Mouse (Mus musculus) brown adipose tissue, adult 24 weeks (tissue): ENCODE results near the gene Adam12. TPM values are rescaled to one million over a fixed set of nuclear protein-coding genes. Genes with fewer than 3 reads are reported as not detected.

Experiments used
- H3K27ac ChIP-seq: fragments of 200-500 bp; replicated peaks from 2 replicates; pipeline ENCODE4 v1.5.1; 2012; ENCODE audit warnings: low read depth, mild to moderate bottlenecking, low read length
- H3K4me1 ChIP-seq: fragments of 200-500 bp; 2 replicates; pipeline ENCODE4 v1.6.1; 2012; ENCODE audit warnings: low read length, mixed read lengths; ENCODE audit not compliant: control insufficient read depth, insufficient read depth, insufficient read length
- H3K4me3 ChIP-seq: fragments of 200-500 bp; 2 replicates; pipeline ENCODE4 v1.5.1; 2012; ENCODE audit warnings: low read depth, mild to moderate bottlenecking, low read length, moderate library complexity; ENCODE audit not compliant: insufficient read depth
- polyA plus RNA-seq: library from polyadenylated mRNA; stranded (reverse); fragments of >200 nt; gene quantifications from 2 replicates; pipeline ENCODE4 v1.2.4, GENCODE M21; 2012; ENCODE audit not compliant: missing spikeins, insufficient read depth, insufficient read length

Adam12 gene
- polyA plus RNA-seq, 1 experiment = 10.5 TPM

- H3K27ac ChIP-seq = no peak overlapping the region
- peaks cover 14% of the 10 kb centered on the region; the same call in 1 of the 2 replicates for H3K4me1 ChIP-seq
- H3K4me3 ChIP-seq = no peak overlapping the region
Measured at GRCm38 (mm10) chr7:134186497-134186896, 45.4 kb downstream of the Adam12 start.

- Histone ChIP-seq H3K4me1 (peaks cover 14% of the 10 kb centered on the region; the same call in 1 of the 2 replicates), H3K27ac (no peak overlapping the region), H3K4me3 (no peak overlapping the region)
Measured at GRCm38 (mm10) chr7:134185751-134186150, 46.2 kb downstream of the Adam12 start.

- H3K4me1 ChIP-seq = 0 out of 2 replicates have a peak, but pooled peaks cover under 1% of the 10 kb centered on the region
- H3K27ac ChIP-seq = peak overlapping the region; percentile 42
- no peak overlapping the region for H3K4me3 ChIP-seq
Measured at GRCm38 (mm10) chr7:134181717-134182116, 50.2 kb downstream of the Adam12 start.

- Histone ChIP-seq H3K4me3 (no peak overlapping the region), H3K4me1 (peaks cover 4% of the 10 kb centered on the region; the same call in 1 of the 2 replicates), H3K27ac (peak overlapping the region; percentile 67)
Measured at GRCm38 (mm10) chr7:134181056-134181455, 50.9 kb downstream of the Adam12 start.

- Histone ChIP-seq H3K4me3 (no peak overlapping the region), H3K27ac (peak overlapping the region; percentile 100; the same call in 1 of the 2 replicates), H3K4me1 (peaks cover 8% of the 10 kb centered on the region)
Measured at GRCm38 (mm10) chr7:134177051-134177450, 54.9 kb downstream of the Adam12 start.

- Histone ChIP-seq H3K4me3 (no peak overlapping the region), H3K27ac (peak overlapping the region; percentile 86), H3K4me1 (peaks cover 8% of the 10 kb centered on the region)
Measured at GRCm38 (mm10) chr7:134175201-134175600, 56.7 kb downstream of the Adam12 start.

- H3K4me1 ChIP-seq = peaks cover 8% of the 10 kb centered on the region
- peak overlapping the region; percentile 86 for H3K27ac ChIP-seq
- no peak overlapping the region for H3K4me3 ChIP-seq
Measured at GRCm38 (mm10) chr7:134173442-134174090, 58.4 kb downstream of the Adam12 start.

GRCm38 (mm10) chr7:134170180-134170910 is 61.6 kb downstream of the Adam12 start:
- Histone ChIP-seq H3K4me3 (no peak overlapping the region), H3K4me1 (peaks cover 2% of the 10 kb centered on the region), H3K27ac (peak overlapping the region; percentile 89)

GRCm38 (mm10) chr7:134169780-134170179 is 62.2 kb downstream of the Adam12 start:
- Histone ChIP-seq H3K4me1 (peaks cover 2% of the 10 kb centered on the region), H3K4me3 (no peak overlapping the region), H3K27ac (peak overlapping the region; percentile 89)

- peak overlapping the region; percentile 96 for H3K27ac ChIP-seq
- peaks cover 4% of the 10 kb centered on the region; the same call in 1 of the 2 replicates for H3K4me1 ChIP-seq
- no peak overlapping the region for H3K4me3 ChIP-seq
Measured at GRCm38 (mm10) chr7:134167586-134167985, 64.4 kb downstream of the Adam12 start.

- H3K27ac ChIP-seq = no peak overlapping the region
- peaks cover 4% of the 10 kb centered on the region; the same call in 1 of the 2 replicates for H3K4me1 ChIP-seq
- no peak overlapping the region for H3K4me3 ChIP-seq
Measured at GRCm38 (mm10) chr7:134163751-134164150, 68.2 kb downstream of the Adam12 start.

- Histone ChIP-seq H3K4me1 (peaks cover 4% of the 10 kb centered on the region; the same call in 1 of the 2 replicates), H3K27ac (no peak overlapping the region), H3K4me3 (no peak overlapping the region)
Measured at GRCm38 (mm10) chr7:134162886-134163285, 69.1 kb downstream of the Adam12 start.

GRCm38 (mm10) chr7:134159608-134160007 is 72.3 kb downstream of the Adam12 start:
- no peak overlapping the region for H3K4me3 ChIP-seq
- peaks cover 4% of the 10 kb centered on the region; the same call in 1 of the 2 replicates for H3K4me1 ChIP-seq
- H3K27ac ChIP-seq = no peak overlapping the region

GRCm38 (mm10) chr7:134151330-134151729 is 80.6 kb downstream of the Adam12 start:
- no peaks in the 10 kb centered on the region for H3K4me1 ChIP-seq
- H3K4me3 ChIP-seq = no peak overlapping the region
- H3K27ac ChIP-seq = no peak overlapping the region

- no peak overlapping the region for H3K4me3 ChIP-seq
- H3K27ac ChIP-seq = no peak overlapping the region
- no peaks in the 10 kb centered on the region for H3K4me1 ChIP-seq
Measured at GRCm38 (mm10) chr7:134150305-134150704, 81.6 kb downstream of the Adam12 start.
